Mouse (Mus musculus): ENCODE data around the gene Troap.
"Not testable (repeated sequence)": the region's sequence is repeated elsewhere in the genome, so short reads cannot be mapped to it uniquely, and the experiment has no call there.

The Troap gene

GRCm38 (mm10) chr15:99039996-99040919 is 34.1 kb upstream of the Troap start:
- no peak for ATAC-seq (ENCODE audit: insufficient number of reproducible peaks, low FRiP score, low TSS enrichment)

GRCm38 (mm10) chr15:99040920-99041856 is 33.2 kb upstream of the Troap start:
- no peak for ATAC-seq (ENCODE audit: insufficient number of reproducible peaks, low FRiP score, low TSS enrichment)

GRCm38 (mm10) chr15:99042334-99042733 is 32.0 kb upstream of the Troap start:
- no peak for ATAC-seq (ENCODE audit: insufficient number of reproducible peaks, low FRiP score, low TSS enrichment)

- no peak for ATAC-seq (ENCODE audit: insufficient number of reproducible peaks, low FRiP score, low TSS enrichment)
Observed at GRCm38 (mm10) chr15:99044854-99045253, 29.5 kb upstream of the Troap start.

- ATAC-seq (ENCODE audit: insufficient number of reproducible peaks, low FRiP score, low TSS enrichment), result not testable (repeated sequence)
Observed at GRCm38 (mm10) chr15:99045734-99046133, 28.6 kb upstream of the Troap start.

GRCm38 (mm10) chr15:99049473-99050253 is 24.7 kb upstream of the Troap start:
- no peak for ATAC-seq (ENCODE audit: insufficient number of reproducible peaks, low FRiP score, low TSS enrichment)

- no peak for ATAC-seq (ENCODE audit: insufficient number of reproducible peaks, low FRiP score, low TSS enrichment)
Observed at GRCm38 (mm10) chr15:99053373-99053772, 21.0 kb upstream of the Troap start.

- ATAC-seq (ENCODE audit: insufficient number of reproducible peaks, low FRiP score, low TSS enrichment), result no peak
Observed at GRCm38 (mm10) chr15:99055040-99055439, 19.3 kb upstream of the Troap start, which contains the start of gene Prph. Gene Prph, plus strand, starts transcription at chr15:99055174.

GRCm38 (mm10) chr15:99055511-99055961 is 18.8 kb upstream of the Troap start:
- ATAC-seq (ENCODE audit: insufficient number of reproducible peaks, low FRiP score, low TSS enrichment), result no peak

GRCm38 (mm10) chr15:99056332-99056731 is 18.0 kb upstream of the Troap start:
- ATAC-seq (ENCODE audit: insufficient number of reproducible peaks, low FRiP score, low TSS enrichment), result no peak

- no peak for ATAC-seq (ENCODE audit: insufficient number of reproducible peaks, low FRiP score, low TSS enrichment)
Observed at GRCm38 (mm10) chr15:99065557-99066165, 8.7 kb upstream of the Troap start.

GRCm38 (mm10) chr15:99071988-99072387 is 2.4 kb upstream of the Troap start:
- no peak for ATAC-seq (ENCODE audit: insufficient number of reproducible peaks, low FRiP score, low TSS enrichment)

GRCm38 (mm10) chr15:99074600-99075333 is 392 bp downstream of the Troap start:
- peak; percentile 100 for ATAC-seq (ENCODE audit: insufficient number of reproducible peaks, low FRiP score, low TSS enrichment)

- ATAC-seq (ENCODE audit: insufficient number of reproducible peaks, low FRiP score, low TSS enrichment), result not testable (repeated sequence)
Observed at GRCm38 (mm10) chr15:99076011-99076410, 1.6 kb downstream of the Troap start.

- no peak for ATAC-seq (ENCODE audit: insufficient number of reproducible peaks, low FRiP score, low TSS enrichment)
Observed at GRCm38 (mm10) chr15:99078181-99078910, 4.0 kb downstream of the Troap start.

- ATAC-seq (ENCODE audit: insufficient number of reproducible peaks, low FRiP score, low TSS enrichment), result no peak
Observed at GRCm38 (mm10) chr15:99079804-99080203, 5.4 kb downstream of the Troap start.

- no peak for ATAC-seq (ENCODE audit: insufficient number of reproducible peaks, low FRiP score, low TSS enrichment)
Observed at GRCm38 (mm10) chr15:99082322-99082721, 7.9 kb downstream of the Troap start.

GRCm38 (mm10) chr15:99082840-99083239 is 8.5 kb downstream of the Troap start:
- no peak for ATAC-seq (ENCODE audit: insufficient number of reproducible peaks, low FRiP score, low TSS enrichment)

Measured in cerebellum, adult (tissue).